Mouse (Mus musculus) forebrain, embryonic 11.5 days (tissue): ENCODE data around the gene Cav1. TPM values are rescaled to one million over a fixed set of nuclear protein-coding genes. Genes with fewer than 3 reads are reported as not detected.

ENCODE experiments used
- ATAC-seq: fragments of 200-750 bp; cut with Nextera tagmentation; replicated peaks from 2 replicates; pipeline ENCODE4 v1.8.0; 2017; ENCODE audit warnings: moderate TSS enrichment; ENCODE audit not compliant: low FRiP score
- DNase-seq: peaks from one replicate; pipeline ENCODE4 v3.0.0-alpha.2; 2017; ENCODE audit warnings: low spot score
- H3K27ac ChIP-seq: fragments of 300-500 bp; sonication (generic); 2 replicates; pipeline ENCODE4 v1.5.1; 2014; ENCODE audit warnings: low read depth, low read length
- H3K27me3 ChIP-seq: fragments of 300-500 bp; sonication (generic); 2 replicates; pipeline ENCODE4 v1.6.1; 2014; ENCODE audit warnings: mild to moderate bottlenecking, low read length, mixed read lengths; ENCODE audit not compliant: control insufficient read depth, insufficient read depth
- H3K36me3 ChIP-seq: fragments of 300-500 bp; sonication (generic); 2 replicates; pipeline ENCODE4 v1.6.1; 2014; ENCODE audit warnings: mild to moderate bottlenecking, low read length, moderate library complexity, mixed read lengths; ENCODE audit not compliant: control insufficient read depth, insufficient read depth
- H3K4me1 ChIP-seq: fragments of 300-500 bp; sonication (generic); replicated peaks from 2 replicates; pipeline ENCODE4 v1.6.1; 2014; ENCODE audit warnings: low read length, mixed read lengths; ENCODE audit not compliant: control insufficient read depth, insufficient read depth
- H3K4me2 ChIP-seq: fragments of 300-500 bp; sonication (generic); 2 replicates; pipeline ENCODE4 v1.6.1; 2014; ENCODE audit warnings: low read depth, mild to moderate bottlenecking, low read length, moderate library complexity, mixed read lengths; ENCODE audit not compliant: severe bottlenecking
- H3K4me3 ChIP-seq: fragments of 300-500 bp; sonication (generic); 2 replicates; pipeline ENCODE4 v1.5.1; 2014; ENCODE audit warnings: low read depth, low read length
- H3K9ac ChIP-seq: fragments of 300-500 bp; sonication (generic); 2 replicates; pipeline ENCODE4 v1.6.1; 2014; ENCODE audit warnings: low read length
- H3K9me3 ChIP-seq: fragments of 300-500 bp; sonication (generic); 2 replicates; pipeline ENCODE4 v1.6.1; 2016; ENCODE audit warnings: low read length, mixed read lengths; ENCODE audit not compliant: control insufficient read depth
- WGBS: fragments of 180-500 bp; shearing (Covaris S2); extraction: QIAGEN DNeasy Blood & Tissue Kit; methylation state at CpG from one replicate; pipeline ENCODE4 v1.1.7; 2014; 5-methylcytosine and 5-hydroxymethylcytosine counted together
- polyA plus RNA-seq: library from polyadenylated mRNA; unstranded; fragments of >200 nt; fragmentation: Nextera tagmentation; extraction: Ambion mirVana; gene quantifications from 2 replicates; pipeline ENCODE4 v1.2.1, GENCODE M21; 2014

Cav1 gene
- polyA plus RNA-seq, 1 experiment from 2014 or later: 6.7 TPM

DNA sequence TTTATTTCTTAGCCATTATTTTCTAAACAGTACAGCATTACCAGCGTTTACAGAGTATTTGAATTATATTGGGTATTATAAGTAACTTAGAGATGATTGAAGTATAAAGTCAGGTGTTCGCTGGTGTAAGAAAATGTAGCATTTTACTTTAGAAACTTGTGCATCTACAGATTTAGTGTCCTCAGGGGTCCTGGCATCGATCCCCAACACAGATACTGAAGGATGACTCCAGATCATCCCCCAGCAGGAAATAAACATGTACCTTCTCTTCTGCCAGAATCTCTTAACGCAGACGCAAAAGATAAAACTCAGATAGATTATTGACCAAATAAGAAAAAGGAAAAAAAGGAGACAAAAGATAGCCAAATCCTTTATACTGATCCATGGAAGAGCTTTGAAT is 68.2 kb downstream of the Cav1 start:
- Histone ChIP-seq H3K36me3 (no peaks in the 10 kb centered on the region), H3K4me3 (no peak overlapping the region), H3K27ac (no peak overlapping the region), H3K27me3 (no peaks in the 10 kb centered on the region), H3K9me3 (no peaks in the 10 kb centered on the region), H3K4me2 (no peak overlapping the region), H3K9ac (no peak overlapping the region), H3K4me1 (no peaks in the 10 kb centered on the region)
- DNase-seq (no peak), ATAC-seq (no peak)
- 90% methylated on average over 5 of the region's 5 CpGs for WGBS

GRCm38 (mm10) chr6:17377371-17377770 is 71.2 kb downstream of the Cav1 start:
- WGBS: 85% methylated on average over 2 of the region's 2 CpGs
- ATAC-seq (no peak), DNase-seq (no peak)
- Histone ChIP-seq H3K9me3 (no peaks in the 10 kb centered on the region), H3K4me1 (no peaks in the 10 kb centered on the region), H3K36me3 (no peaks in the 10 kb centered on the region), H3K27me3 (no peaks in the 10 kb centered on the region), H3K9ac (no peak overlapping the region), H3K4me2 (no peak overlapping the region), H3K27ac (no peak overlapping the region), H3K4me3 (no peak overlapping the region)

- Histone ChIP-seq H3K27ac (no peak overlapping the region), H3K27me3 (no peaks in the 10 kb centered on the region), H3K4me2 (no peak overlapping the region), H3K4me1 (no peaks in the 10 kb centered on the region), H3K9ac (no peak overlapping the region), H3K9me3 (no peaks in the 10 kb centered on the region), H3K36me3 (no peaks in the 10 kb centered on the region), H3K4me3 (no peak overlapping the region)
- WGBS: 88% methylated on average over 3 of the region's 3 CpGs
- DNase-seq (no peak), ATAC-seq (no peak)
Observed at GRCm38 (mm10) chr6:17380102-17380501, 74.0 kb downstream of the Cav1 start.

GRCm38 (mm10) chr6:17381690-17382089 is 75.6 kb downstream of the Cav1 start:
- Histone ChIP-seq H3K27ac (no peak overlapping the region), H3K9me3 (no peaks in the 10 kb centered on the region), H3K27me3 (no peaks in the 10 kb centered on the region), H3K36me3 (no peaks in the 10 kb centered on the region), H3K9ac (no peak overlapping the region), H3K4me2 (no peak overlapping the region), H3K4me1 (no peaks in the 10 kb centered on the region), H3K4me3 (no peak overlapping the region)
- 79% methylated on average over 6 of the region's 6 CpGs for WGBS
- ATAC-seq (no peak), DNase-seq (no peak)

DNA sequence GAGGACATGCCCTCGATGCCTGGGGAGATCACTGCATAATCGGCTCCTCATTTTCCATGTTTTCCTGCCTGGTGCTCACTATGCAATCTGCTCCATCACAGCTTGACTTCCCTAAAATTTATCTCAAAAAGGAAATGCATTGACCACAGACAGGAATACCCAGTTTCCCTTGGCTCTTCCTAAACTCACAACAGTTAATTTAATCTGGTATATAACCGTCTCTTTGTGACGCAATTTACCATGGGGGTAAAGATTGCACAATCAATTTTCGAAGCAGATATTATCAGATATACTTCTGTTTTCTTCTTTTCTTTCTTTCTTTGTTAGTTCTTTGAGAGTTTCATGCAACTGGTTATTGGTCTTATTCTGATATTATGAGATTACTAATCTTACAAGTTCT is 79.4 kb downstream of the Cav1 start:
- Histone ChIP-seq H3K9me3 (no peaks in the 10 kb centered on the region), H3K9ac (no peak overlapping the region), H3K27ac (no peak overlapping the region), H3K4me2 (no peak overlapping the region), H3K4me3 (no peak overlapping the region), H3K4me1 (no peaks in the 10 kb centered on the region), H3K36me3 (no peaks in the 10 kb centered on the region), H3K27me3 (no peaks in the 10 kb centered on the region)
- no peak for ATAC-seq
- DNase-seq: no peak
- WGBS: 86% methylated on average over 5 of the region's 5 CpGs

GRCm38 (mm10) chr6:17387991-17388710 is 82.0 kb downstream of the Cav1 start:
- H3K27ac ChIP-seq: no peak overlapping the region
- no peak overlapping the region for H3K4me2 ChIP-seq
- WGBS: 68% methylated on average over 2 of the region's 2 CpGs
- H3K36me3 ChIP-seq: no peaks in the 10 kb centered on the region
- no peaks in the 10 kb centered on the region for H3K4me1 ChIP-seq
- H3K9me3 ChIP-seq: no peaks in the 10 kb centered on the region
- ATAC-seq (no peak), DNase-seq (no peak)
- no peaks in the 10 kb centered on the region for H3K27me3 ChIP-seq
- no peak overlapping the region for H3K4me3 ChIP-seq
- no peak overlapping the region for H3K9ac ChIP-seq

Other genes starting within 250 kb of the Cav1 start
- gene Tes, start 241.2 kb upstream of the Cav1 start, polyA plus RNA-seq: 34.6 and 38.3 TPM in 2 replicates
- 5.4 and 7.3 TPM in 2 replicates for gene Cav2, start 25.1 kb upstream of the Cav1 start, polyA plus RNA-seq
- gene Met, start 157.5 kb downstream of the Cav1 start, polyA plus RNA-seq: 0.92 and 1.1 TPM in 2 replicates